Mouse (Mus musculus): ENCODE measurements around the gene Rsph10b.

Rsph10b gene

DNA sequence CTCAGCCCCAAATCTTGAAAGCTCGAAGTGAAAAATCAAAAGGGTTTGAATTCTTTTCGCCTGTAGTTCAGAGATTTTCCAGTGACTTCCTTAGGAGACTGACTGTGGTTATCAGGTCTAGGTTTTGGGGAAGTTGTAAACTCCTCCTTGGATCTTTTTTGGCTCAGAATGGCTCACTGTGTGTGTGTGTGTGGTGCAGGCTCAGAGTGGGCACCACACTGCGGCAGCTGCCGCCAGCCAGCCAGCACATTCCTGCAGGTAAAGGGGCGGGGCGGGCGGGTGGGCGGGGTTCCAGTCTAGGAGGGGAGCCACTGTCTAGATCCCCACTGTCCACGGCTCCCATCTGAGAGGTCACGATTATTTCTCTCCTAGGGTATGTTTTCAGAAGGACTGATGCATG is 8.8 kb downstream of the Rsph10b start:
- DNase-seq, result no peak

DNA sequence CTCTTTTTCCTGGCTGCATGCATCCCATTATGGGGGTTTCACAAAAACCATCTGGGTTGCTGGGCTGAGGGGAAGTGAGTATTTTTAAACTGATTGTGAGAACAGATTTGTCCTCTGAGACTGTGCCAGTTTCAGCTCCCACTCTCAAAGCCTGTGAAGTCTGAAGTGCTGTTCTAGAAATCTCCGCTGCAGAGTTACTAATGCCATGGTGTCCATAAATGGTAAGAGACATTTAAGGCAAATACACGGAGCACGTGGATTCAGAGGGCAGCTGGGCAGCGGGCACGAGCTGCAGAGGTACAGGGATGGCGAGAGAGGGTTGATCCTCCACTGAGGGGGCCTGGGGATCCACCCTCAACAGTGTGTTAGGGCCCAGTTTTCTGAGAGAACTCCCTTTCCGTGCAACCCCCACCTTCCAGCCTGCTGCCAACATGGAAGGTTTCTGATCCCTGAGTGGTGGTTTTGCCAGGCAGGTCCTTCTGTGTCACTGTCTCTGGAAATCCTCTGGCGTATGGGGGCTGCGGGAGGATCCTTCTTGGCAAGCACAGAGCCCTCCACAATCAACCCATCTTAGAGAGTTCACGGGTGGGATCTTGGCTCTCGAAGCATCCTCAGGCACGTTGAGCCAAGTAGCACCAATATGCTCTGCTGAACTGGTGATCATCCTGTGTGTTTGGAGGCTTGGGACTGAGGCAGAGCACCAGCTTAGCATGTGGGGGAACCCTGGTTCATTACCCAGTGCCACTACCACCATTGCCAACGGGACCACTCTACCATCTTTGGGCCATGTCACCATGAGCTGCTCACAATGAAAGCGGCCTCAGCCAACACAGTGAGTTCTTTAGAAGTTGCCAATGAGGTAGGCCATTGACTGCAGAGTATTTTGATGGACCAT is 10.6 kb downstream of the Rsph10b start:
- DNase-seq, result no peak

DNA sequence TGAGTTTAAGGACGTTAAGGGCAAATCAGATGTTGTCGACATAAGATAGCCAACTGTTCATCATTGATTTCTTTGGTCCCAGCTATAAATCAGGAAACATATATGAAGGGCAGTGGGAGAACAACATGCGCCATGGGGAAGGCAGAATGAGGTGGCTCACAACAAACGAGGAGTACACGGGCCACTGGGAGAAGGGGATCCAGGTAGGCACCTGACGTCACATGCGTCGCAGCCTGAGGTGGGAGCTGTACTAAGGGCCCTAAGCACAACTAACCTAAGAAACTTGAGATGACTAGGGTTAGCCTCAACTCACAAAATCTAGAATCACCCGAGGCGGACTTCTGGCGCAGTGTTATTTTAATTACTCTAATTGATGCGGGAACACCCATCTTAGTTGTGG is 15.5 kb downstream of the Rsph10b start:
- no peak for DNase-seq

DNA sequence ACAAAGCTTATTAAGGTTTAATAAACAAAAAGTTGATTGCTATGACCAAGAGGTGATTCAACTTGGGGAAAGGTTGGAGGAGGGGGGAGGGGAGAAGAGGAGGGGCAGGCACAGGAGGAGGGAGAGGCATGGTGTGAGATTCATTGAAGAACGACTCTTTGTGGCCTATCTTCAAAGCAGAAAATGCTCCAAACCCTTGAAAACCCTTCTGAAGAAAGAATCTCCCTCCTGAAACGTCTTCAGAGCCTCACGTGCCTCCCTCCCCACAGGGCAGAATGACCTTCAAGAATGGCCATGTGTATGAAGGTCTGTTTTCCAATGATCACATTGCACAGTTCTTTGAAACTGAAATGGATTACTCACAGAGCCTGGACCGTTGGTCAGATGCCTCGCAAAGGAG is 17.2 kb downstream of the Rsph10b start:
- DNase-seq, result no peak

DNA sequence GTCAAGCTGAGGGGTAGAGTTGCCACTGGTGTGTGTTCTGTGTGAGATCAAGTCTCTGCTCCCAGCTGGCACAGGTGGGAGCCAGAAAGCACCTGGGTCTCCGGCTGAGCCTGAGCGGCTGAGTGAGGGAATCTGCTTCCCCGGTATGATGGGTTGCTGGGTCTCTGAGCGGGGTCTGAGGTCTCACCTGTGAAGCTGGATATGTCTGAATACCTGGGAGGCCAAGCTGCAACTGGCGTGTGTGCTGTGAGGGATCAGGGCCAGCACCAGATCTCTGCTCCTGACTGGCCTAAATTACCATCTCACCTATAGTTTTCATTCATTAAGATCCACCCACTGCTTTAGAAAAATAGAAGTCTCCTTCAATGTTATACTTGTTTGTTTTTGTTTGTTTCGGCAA is 24.3 kb downstream of the Rsph10b start:
- DNase-seq, result no peak

DNA sequence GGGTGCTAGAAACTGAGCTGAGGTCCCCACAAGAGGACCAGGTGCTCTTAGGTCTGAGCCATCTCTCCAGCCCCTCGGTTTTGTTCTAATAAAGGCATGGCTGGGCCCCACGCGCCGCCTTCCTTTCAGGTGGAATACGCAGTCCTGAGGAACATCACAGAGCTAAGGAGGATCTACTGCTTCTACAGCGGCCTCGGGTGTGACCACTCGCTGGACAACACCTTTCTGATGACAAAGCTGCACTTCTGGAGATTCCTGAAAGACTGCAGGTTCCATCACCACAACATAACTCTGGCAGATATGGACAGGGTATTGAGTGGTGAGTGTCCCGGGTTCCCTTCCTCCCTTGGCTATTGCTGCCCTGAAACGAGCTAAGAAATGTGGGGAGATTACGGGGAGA is 26.7 kb downstream of the Rsph10b start:
- no peak for DNase-seq

DNA sequence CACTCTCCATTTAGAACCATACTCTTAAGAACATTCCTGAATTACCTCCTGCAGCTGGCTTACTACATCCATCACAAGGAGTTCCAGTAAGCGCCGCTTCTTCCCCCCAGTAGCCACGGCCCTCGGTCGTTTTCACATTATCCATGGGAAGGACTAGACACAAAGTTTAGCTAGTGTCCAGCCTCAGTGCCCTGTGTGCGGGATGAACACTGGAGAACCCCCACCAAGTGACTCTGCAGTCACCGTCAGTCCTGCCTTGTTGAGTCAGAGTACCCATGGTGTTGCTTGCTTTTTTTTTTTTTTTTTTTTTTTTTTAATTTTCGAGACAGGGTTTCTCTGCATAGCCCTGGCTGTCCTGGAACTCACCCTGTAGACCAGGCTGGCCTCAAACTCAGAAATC is 28.3 kb downstream of the Rsph10b start:
- DNase-seq, result no peak

DNA sequence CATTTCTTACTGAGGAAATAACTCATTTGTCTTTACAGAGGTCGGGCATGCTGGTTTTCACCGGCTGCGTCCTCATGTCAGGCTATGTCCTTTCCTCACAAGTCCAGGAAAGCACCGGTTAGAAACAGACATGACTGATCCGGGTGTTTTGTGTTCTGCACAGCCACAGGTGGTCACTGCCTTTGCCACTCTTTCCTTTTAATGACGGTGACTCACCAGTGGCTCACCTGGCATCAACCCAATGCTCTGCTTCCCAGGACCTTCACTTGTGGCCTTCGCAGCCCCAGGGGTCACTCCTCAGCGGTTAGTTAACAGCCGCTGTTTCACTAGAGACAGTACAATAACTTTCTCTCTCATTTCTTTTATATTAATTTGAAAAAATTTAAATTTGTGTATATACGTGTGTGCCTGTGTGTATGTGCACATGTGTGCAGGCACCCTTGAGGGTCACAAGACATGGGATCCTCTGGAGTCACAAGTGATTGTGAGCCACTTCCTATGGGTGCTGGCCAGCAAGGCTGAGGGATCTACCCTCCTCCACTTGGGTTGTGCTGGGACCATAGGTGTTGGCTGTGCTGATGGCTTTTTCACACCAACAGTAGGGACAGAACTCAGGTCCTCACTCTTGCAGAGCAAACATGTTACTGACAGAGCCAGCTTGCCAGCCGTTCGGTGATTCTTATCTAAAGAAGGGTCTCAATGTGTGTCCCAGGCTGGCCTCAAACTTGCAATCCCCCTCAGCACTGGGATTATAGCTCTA is 32.9 kb downstream of the Rsph10b start:
- no peak for DNase-seq

DNA sequence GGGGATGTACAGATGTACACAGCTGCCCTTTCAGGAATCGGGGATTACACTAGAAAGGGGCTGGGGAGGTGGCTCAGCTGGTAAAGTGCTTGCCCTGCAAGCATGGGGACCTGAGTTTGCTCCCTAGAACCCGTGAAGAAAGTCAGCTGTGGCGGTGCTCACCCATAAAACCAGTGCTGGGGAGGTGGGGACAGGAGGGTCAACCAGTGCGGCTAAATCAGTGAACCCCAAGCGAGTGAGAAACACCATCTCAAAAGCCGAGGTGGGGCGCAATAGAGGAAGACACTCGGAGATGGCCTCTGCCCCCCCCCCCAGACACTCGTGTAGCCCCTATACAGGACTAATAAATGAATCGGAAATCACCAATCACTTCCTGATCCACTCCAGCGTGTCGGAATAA is 33.8 kb downstream of the Rsph10b start:
- DNase-seq, result no peak

DNA sequence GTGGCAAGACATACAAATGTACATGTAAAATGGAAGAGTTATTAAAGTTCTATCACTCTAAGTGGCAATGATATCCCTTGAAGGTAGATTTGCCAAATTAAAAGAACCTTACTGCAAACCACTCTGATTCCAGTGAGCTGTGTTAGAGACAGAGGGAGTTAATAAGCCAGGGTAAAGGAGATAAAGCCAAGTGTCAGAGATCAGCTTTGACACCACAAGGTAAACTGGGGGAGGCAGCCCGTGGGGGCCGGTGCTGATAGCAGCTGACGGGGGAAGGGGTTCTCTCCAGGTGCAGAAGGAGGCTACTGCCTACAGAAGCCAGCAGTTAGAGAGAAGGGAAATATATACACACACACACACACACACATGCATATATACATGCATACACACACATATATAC is 39.8 kb downstream of the Rsph10b start:
- no peak for DNase-seq

DNA sequence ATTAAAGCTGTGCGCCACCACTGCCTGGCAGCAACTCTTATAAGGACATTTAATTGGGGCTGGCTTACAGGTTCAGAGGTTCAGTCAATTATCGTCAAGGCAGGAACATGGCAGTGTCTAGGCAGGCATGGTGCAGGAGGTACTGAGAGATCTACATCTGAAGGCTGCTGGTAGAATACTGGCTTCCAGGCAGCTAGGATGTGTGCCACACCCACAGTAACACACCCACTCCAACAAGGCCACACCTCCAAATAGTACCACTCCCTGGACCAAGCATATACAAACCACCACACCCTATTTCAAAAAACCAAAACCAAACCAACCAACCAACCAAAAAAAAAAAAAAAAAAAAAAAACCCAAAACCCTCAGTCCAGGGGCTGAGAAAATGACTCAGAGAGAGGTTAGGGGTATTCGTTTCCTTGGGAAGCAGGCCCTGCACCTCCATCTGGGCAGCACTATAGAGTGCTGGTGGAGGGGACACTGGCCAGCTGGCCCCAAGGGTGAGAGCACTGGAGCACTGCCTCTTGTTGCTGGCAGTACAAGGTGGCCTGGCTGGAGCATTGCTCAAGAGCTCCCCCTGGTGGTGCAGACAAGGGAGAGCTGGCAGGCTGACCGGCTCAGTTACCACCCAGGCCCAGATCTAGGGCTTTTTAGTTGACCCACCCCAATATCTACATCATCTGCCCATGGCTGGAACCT is 42.2 kb downstream of the Rsph10b start:
- peak; percentile 48 for DNase-seq

DNA sequence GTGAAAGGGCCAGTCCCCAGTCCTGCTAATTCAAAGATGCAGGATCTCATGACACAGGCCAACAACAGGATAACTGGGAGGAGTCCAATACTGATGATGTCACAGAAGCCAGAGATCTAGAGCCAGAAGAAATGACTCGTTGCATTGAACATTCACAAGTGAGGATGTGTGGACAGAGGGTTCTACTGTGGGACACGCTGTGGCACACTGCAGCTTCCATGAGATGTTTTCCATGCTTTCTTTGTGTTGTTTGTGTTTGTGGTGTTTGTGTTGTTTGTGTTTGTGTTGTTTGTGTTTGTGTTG is 42.7 kb downstream of the Rsph10b start:
- no peak for DNase-seq

DNA sequence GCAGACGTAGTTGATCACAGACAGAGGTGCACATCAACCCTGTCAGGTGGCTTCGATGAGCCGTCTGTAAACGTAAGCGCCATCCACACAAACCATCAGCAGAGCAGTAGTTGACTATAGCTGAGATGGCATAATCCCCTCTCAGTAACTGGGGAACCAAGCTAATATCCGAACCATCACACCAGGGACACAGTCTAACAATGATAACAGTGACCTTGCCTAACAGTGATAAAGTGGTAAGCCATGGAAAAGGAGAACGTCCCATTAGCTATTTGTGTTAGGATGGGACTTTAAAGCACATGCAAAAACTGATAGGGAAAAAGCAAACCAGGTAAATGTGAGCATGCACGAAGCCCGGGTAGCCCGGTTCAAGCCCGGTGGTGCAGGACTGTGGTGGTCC is 43.4 kb downstream of the Rsph10b start:
- DNase-seq, result no peak

DNA sequence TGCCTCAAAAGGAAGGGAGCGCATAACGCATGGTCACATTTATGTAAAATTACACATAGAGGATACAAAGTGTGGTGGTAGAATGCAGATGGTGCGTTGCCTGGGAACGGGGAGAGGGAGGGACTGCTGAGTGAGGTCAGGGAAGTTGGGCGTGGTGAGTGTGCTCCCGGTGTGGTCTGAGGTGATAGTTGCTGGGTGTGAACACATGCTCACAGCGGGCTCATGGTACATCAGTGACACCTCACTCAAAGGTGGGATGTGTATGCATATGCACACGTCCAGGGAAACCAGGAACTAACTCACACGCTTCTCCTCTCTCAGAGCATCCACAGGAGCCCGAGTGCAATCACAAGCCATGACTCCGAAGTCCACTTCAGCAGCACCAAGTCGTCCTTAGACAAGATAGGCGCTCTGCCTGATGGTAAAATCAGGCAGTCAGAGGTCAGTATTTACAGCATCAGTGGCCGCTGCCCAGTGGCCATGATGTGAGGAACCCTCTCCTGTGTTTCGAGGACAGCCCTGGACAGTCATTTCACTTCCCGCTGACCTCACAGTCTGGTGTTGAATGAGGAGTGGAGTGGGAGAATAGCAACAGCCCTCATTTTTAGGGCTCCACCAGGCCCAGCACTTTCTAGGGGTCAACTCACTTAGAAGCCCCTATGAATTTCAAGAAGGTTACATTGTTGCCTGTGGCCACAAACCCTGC is 44.0 kb downstream of the Rsph10b start:
- DNase-seq, result no peak

DNA sequence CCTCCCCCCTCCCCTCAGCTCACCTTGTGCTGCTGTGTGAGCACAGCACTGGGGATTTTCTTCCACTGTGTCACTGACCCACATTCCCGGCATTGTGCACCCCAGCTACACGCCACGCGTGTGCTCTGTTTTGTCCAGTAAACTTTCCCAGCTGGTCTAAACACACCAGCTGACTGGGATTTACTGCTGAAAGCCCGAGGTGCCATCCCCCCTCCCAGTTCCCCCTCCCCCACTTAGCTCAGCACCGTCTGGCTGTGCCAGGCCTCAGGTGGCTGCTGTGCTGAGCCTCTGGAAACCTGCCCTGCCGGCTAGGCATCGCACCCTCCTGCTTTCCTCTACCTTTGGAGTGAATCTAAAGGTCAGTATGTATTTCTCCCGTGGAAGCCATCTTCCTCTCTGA is 48.0 kb downstream of the Rsph10b start:
- DNase-seq, result peak; percentile 6

DNA sequence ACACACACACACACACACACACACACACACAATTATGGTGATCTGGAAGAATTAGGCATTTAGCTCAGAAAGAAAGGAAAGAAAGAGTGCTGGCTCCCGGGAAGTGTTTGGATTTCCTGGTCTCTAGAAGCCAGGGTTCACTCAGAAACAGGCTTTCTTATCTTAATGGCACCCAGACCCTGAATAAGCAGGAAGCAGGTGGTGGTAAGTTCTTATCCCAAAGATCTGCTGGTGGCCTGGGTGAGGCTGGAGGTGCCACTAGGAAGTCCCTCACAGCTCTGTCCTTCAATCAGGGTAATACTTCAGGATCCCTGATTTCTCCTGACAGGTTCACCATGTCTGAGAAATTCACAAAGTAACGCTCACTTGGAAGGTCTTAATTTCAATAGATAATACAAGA is 49.5 kb downstream of the Rsph10b start:
- no peak for DNase-seq

DNA sequence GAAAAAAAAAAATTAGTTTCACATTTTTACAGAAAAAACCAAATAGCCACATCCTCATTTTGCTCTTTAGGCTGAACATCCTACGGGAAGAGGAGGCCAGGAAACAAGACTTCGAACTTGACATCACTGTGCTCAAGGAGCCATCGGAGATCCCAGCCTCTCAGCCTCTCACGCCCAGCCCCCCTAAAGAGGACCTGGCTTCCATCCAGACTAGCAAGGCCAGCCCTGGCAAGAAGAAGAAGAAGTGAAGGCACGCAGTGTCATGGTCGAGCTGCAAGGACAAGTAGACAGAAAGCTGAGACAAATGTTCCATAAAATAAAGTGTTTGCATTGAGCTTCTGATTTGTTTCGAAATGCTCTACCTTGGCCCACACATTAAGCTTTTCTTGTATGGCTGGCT is 52.5 kb downstream of the Rsph10b start:
- no peak for DNase-seq

DNA sequence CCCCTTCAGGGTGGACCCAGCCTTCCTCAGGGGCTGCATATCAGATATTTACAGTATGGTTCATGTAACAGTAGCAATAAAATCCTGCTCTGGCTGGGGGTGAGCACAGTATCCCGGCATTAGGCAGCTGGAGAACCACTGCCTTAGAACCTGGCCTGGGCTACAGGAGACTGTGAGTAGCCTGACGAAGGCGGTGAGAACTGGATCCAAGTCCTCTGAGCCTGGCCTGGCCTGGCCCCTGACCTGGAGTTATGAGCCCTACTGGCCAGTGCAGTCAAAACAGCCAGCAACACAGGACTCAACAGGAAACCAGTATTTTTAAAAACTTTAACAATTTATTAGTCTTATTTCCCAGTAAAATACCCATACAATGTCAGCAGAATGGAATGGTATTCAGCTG is 54.8 kb downstream of the Rsph10b start:
- DNase-seq, result no peak

DNA sequence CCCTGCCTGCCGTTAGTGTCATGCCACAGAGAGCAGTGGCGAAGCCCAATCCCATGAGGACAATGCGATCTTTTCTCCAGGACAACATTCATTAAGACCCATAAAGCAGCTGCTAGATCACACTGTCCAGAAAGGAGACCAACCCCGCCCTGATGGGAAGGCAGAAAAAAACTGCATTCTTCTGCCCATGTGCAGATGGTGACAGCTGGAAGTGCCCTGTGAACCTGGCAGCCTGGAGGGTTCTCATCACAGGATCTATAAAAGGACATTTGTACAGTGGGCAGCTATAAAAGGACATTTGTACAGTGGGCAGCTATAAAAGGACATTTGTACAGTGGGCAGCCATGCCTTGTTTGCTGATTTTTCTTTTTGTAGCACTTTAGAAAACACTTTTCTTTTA is 56.2 kb downstream of the Rsph10b start:
- no peak for DNase-seq

DNA sequence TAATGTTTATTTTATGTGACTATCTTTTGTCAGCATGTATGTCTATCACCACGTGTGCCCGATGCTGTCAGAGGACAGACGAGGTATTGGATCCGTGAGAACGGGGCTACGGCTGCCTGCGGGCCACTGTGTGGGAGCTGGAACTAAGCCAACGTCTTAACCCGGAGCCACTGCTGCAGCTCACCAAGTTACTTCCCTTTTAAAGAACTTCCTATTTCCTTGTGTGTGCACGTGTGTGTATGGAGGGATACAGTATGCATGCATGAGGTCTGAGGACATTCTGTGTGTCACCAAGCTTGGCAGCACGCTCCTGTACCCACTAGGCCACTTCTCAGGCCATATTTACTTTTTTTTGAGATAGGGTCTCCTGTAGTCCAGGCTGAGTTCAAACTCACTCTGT is 57.3 kb downstream of the Rsph10b start:
- DNase-seq, result no peak

DNA sequence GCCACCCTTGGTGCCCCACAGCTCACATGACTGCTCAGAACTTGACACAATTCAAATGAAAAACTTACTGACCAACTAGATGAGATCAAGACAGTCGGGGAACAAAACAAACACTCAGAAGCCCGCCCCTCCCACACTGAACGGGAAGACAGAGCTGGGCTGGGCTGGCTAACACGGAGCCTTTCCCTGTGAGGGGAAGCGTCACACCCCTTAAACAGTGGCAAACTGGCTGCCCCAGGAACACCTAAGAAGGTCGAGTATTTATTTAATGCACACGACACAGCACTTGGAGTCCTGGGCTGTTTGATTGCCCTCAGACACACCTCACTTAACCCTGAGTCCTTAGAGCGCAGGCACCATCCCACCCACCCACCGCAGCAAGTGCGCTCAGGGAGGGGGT is 59.8 kb downstream of the Rsph10b start:
- DNase-seq, result no peak

DNA sequence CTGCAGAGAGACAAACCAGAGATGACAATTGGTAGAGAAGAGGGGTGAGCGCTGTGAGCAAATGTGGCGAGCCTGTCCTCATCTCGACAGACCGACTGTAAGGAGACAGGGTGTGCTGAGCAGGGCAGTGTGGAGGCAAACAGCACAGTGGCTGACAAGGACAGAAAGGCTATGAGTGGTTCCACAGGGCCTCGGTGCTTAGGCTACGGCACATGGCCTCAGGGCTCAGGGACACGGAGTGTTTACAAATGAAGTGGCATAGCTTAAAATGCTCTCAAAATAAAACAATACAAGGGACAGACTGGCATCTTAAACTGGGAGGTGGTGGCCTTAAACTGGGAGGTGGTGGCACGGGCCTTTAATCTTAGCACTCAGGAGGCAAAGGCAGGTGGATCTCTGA is 60.4 kb downstream of the Rsph10b start:
- no peak for DNase-seq

DNA sequence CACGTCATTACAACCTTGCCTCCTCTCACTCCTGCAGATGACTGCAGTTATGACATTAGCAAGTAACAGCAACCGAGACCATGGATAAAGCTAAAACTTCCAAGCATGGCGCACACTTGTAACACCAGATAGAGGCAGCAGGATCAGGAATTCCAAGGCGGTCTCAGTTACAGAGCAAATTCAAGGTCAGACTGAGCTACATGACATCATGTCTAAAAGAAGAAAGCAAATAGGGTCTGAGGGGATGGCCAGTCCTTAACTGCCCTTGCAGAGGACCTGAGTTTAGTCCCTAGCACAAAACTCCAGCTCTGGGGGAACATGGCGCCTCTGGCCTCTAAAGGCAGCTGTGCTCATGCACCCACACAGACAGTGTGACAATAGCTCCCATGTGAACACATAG is 61.0 kb downstream of the Rsph10b start:
- DNase-seq, result no peak
